Mouse (Mus musculus): ENCODE measurements around the gene Rassf8. TPM values are rescaled to one million over a fixed set of nuclear protein-coding genes. Genes with fewer than 3 reads are reported as not detected.
A peak's percentile ranks its signal among the peaks of the same experiment; 100 is the strongest.

Rassf8 gene
- polyA plus RNA-seq, 1 experiment from 2014 or later = 5.4 TPM

DNA sequence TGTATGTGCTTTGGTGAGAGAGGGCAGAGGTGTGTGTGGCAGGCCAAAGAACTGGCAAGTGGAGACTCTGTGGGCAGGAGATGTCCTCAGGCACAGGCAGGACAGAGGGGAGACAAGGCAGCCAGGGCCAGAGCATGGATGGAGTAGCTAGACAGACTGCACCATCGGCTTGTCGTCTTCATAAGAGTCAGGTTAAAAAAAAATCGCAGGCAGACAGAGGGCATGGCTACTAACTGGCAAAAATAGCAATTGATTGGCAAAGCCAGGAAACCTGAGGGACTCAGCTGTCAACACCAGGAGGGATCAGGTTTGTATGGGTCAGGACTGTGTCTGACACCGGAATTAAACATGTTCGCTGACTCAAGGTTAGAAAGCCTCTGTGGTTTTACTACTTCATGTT lies 108.2 kb downstream of the Rassf8 start:
- H3K27me3 ChIP-seq (ENCODE audit: control insufficient read depth, insufficient read depth, low read depth, low read length) = no peaks in the 10 kb centered on the region; the same call in 1 of the 2 replicates
- no peak for ATAC-seq (ENCODE audit: low read depth)
- H3K4me1 ChIP-seq (replicated peaks; ENCODE audit: control insufficient read depth, insufficient read depth, low read length) = peaks cover 9% of the 10 kb centered on the region; the same call in 1 of the 2 replicates
- no peaks in the 10 kb centered on the region for H3K36me3 ChIP-seq (ENCODE audit: control insufficient read depth, insufficient read depth, low read length)
- no peaks in the 10 kb centered on the region for H3K9me3 ChIP-seq (ENCODE audit: control insufficient read depth, low read length)
- no peak overlapping the region for H3K4me3 ChIP-seq (ENCODE audit: low read length)
- no peak overlapping the region for H3K27ac ChIP-seq (ENCODE audit: low read length)
- H3K4me2 ChIP-seq (ENCODE audit: low read depth, low read length) = no peak overlapping the region
- 68% methylated on average over 5 of the region's 5 CpGs for WGBS
- H3K9ac ChIP-seq (ENCODE audit: low read length) = no peak overlapping the region

DNA sequence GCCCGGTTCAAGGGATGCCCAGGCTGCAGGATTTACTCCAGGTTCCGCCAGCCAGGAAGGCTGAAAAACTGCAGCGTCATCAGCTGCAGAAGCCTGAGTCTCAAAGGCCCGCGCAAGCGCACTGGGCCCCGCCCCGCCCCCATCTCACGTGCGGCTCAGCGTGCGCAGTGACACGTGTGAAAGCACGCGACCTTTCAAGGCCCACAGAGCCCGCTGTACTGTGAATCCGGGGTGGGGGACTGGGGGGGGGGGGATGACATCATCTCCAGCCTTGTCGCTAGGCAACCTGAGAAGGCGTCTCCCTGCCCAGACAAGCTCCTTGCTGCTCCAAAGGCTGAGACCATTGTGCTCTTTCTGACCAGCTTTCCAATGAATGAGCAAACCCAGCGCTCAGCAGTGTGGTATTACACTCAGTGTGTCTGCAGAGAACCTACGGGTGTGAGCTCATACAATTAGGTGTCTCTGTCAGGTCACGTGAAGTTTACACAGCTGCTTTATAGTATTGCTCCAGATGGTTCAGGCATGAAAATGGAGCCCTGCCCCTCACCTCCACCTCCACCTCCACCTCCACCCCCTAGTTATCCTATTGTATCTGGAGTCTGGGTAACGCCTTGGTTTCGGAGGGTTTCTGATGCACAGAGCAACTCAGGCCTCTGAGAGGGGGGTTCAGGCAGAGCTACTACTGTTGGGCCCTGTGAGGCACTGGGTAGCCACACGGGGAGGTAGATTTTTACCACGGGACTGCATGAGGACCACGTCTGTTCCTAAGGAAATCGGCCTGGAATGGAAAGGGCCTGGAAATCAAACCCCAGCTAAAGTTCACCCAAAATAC lies 109.4 kb downstream of the Rassf8 start:
- peak; percentile 94 for ATAC-seq (ENCODE audit: low read depth)
- Histone ChIP-seq H3K36me3 (ENCODE audit: control insufficient read depth, insufficient read depth, low read length) (no peaks in the 10 kb centered on the region), H3K4me3 (ENCODE audit: low read length) (peak overlapping the region; percentile 30), H3K4me2 (ENCODE audit: low read depth, low read length) (peak overlapping the region; percentile 61), H3K27ac (ENCODE audit: low read length) (no peak overlapping the region), H3K9ac (ENCODE audit: low read length) (peak overlapping the region; percentile 48), H3K27me3 (ENCODE audit: control insufficient read depth, insufficient read depth, low read depth, low read length) (no peaks in the 10 kb centered on the region; the same call in 1 of the 2 replicates), H3K4me1 (replicated peaks; ENCODE audit: control insufficient read depth, insufficient read depth, low read length) (peaks cover 9% of the 10 kb centered on the region; the same call in 1 of the 2 replicates), H3K9me3 (ENCODE audit: control insufficient read depth, low read length) (no peaks in the 10 kb centered on the region)
- WGBS = 10% methylated on average over 28 of the region's 28 CpGs

DNA sequence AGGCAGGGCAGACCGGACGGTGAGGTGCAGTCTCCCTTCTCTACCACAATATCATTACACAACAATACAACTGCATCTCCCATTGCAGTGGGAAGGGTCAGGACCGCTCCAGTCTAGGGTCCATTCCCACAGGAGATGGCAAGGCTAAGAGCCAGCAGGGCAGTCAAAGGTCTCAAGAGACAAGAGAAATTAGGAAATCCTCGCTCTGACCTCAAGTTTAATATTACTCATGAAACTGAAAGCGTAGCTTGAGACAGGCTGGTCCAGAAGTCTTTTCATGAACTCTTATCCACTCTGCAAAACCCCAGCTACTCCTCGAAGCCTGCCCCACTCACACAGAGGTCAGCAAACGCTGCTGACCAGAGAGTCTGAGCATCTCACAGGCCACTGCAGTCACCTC lies 110.9 kb downstream of the Rassf8 start:
- peaks cover 9% of the 10 kb centered on the region for H3K27me3 ChIP-seq (ENCODE audit: control insufficient read depth, insufficient read depth, low read depth, low read length)
- H3K4me2 ChIP-seq (ENCODE audit: low read depth, low read length) = no peak overlapping the region
- H3K36me3 ChIP-seq (ENCODE audit: control insufficient read depth, insufficient read depth, low read length) = no peaks in the 10 kb centered on the region
- no peaks in the 10 kb centered on the region for H3K9me3 ChIP-seq (ENCODE audit: control insufficient read depth, low read length)
- no peak overlapping the region for H3K4me3 ChIP-seq (ENCODE audit: low read length)
- ATAC-seq (ENCODE audit: low read depth) = no peak
- H3K4me1 ChIP-seq (replicated peaks; ENCODE audit: control insufficient read depth, insufficient read depth, low read length) = peaks cover 6% of the 10 kb centered on the region; the same call in 1 of the 2 replicates
- H3K27ac ChIP-seq (ENCODE audit: low read length) = no peak overlapping the region
- H3K9ac ChIP-seq (ENCODE audit: low read length) = no peak overlapping the region
- WGBS = 87% methylated on average over 7 of the region's 7 CpGs

DNA sequence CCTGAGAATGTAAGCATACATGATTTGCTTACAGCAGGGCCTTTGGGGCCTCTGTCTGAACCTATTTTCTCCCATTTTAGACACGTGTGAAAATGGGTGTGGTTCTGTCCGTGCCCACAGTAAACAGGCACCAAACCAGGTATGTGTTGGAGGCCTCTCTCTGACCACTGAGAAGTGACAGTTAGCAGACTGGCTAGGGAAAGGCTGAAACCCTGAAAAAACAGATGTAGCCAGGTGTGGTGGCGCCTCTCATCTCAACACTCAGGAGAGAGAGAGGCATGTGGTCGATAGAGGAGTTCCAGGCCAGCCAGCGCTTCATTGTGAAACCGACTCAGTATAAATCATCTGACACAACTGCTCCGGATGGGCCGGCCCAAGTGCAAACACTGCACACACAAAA lies 111.9 kb downstream of the Rassf8 start:
- no peak overlapping the region for H3K4me2 ChIP-seq (ENCODE audit: low read depth, low read length)

DNA sequence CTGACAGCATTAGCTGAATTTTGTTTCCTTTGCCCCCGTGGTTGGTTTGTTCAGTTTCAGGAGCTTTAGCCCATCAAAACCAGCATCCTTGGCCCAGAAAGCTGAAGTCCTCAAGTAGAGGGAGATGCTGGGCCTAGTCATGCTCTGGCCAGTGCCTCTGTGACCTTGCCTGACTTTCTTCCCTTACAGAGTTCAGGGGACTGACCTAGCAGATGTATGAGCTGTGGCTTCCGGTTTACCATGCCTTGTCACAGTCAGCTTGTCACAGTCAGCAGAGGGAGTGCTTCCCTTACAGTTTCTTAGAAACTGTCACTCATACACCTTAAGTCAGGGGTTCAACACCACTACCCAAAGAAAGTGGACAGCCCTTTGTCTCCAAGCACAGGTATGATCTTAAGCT lies 113.8 kb downstream of the Rassf8 start:
- peaks cover 19% of the 10 kb centered on the region for H3K4me1 ChIP-seq (replicated peaks; ENCODE audit: control insufficient read depth, insufficient read depth, low read length)
- H3K9ac ChIP-seq (ENCODE audit: low read length) = no peak overlapping the region
- no peaks in the 10 kb centered on the region for H3K9me3 ChIP-seq (ENCODE audit: control insufficient read depth, low read length)
- no peak for ATAC-seq (ENCODE audit: low read depth)
- H3K36me3 ChIP-seq (ENCODE audit: control insufficient read depth, insufficient read depth, low read length) = no peaks in the 10 kb centered on the region
- no peak overlapping the region for H3K27ac ChIP-seq (ENCODE audit: low read length)
- H3K4me3 ChIP-seq (ENCODE audit: low read length) = no peak overlapping the region
- no peak overlapping the region for H3K4me2 ChIP-seq (ENCODE audit: low read depth, low read length)
- peaks cover 37% of the 10 kb centered on the region for H3K27me3 ChIP-seq (ENCODE audit: control insufficient read depth, insufficient read depth, low read depth, low read length)
- WGBS = 45% methylated on average over 2 of the region's 2 CpGs

More for the DNA sequence above, 111.9 kb downstream of the Rassf8 start:
- WGBS = 45% methylated on average over 8 of the region's 8 CpGs
- no peak overlapping the region for H3K4me3 ChIP-seq (ENCODE audit: low read length)
- peaks cover 12% of the 10 kb centered on the region for H3K4me1 ChIP-seq (replicated peaks; ENCODE audit: control insufficient read depth, insufficient read depth, low read length)
- no peak overlapping the region for H3K9ac ChIP-seq (ENCODE audit: low read length)
- no peaks in the 10 kb centered on the region for H3K36me3 ChIP-seq (ENCODE audit: control insufficient read depth, insufficient read depth, low read length)
- no peak overlapping the region for H3K27ac ChIP-seq (ENCODE audit: low read length)
- no peaks in the 10 kb centered on the region for H3K9me3 ChIP-seq (ENCODE audit: control insufficient read depth, low read length)
- ATAC-seq (ENCODE audit: low read depth) = no peak
- H3K27me3 ChIP-seq (ENCODE audit: control insufficient read depth, insufficient read depth, low read depth, low read length) = peaks cover 19% of the 10 kb centered on the region

DNA sequence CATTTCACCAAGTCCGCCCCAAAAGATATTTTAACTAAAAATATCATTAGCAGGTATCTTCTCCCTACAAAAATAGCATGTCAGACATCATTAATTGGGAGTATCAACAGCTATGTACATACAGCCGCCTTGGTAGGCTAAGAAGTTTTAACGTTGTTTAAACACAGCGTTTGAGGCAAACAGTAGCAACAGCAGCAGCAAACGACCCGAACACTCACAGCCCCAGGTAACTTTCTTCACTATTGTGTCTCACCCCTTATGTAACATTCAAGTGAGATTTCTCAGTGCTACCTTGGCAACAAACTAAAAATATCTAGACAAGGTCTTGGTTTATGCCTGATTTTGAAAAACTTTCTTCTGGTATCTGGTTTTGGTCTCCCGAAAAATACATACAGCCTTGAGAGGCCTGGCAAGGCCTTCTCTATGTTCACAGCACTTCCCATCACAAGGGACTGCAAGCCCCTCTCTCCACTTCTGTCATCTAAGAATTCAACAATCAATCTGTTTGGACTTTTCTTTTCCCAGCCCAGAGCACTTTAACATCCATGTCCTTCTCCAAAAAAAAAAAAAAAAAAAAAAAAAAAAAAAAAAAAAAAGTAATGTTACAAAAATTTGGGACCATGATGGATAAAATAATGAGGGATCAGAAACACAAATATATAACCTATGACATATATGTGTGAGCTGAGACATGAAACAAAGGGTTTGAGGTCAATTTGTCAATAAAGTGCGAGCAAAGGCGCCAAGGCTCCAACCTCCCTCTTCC lies 115.1 kb downstream of the Rassf8 start:
- Histone ChIP-seq H3K4me1 (replicated peaks; ENCODE audit: control insufficient read depth, insufficient read depth, low read length) (peaks cover 24% of the 10 kb centered on the region), H3K9ac (ENCODE audit: low read length) (no peak overlapping the region), H3K4me2 (ENCODE audit: low read depth, low read length) (no peak overlapping the region), H3K27me3 (ENCODE audit: control insufficient read depth, insufficient read depth, low read depth, low read length) (peaks cover 46% of the 10 kb centered on the region), H3K27ac (ENCODE audit: low read length) (no peak overlapping the region), H3K4me3 (ENCODE audit: low read length) (no peak overlapping the region), H3K36me3 (ENCODE audit: control insufficient read depth, insufficient read depth, low read length) (no peaks in the 10 kb centered on the region), H3K9me3 (ENCODE audit: control insufficient read depth, low read length) (no peaks in the 10 kb centered on the region)
- 75% methylated on average over 9 of the region's 9 CpGs for WGBS
- ATAC-seq (ENCODE audit: low read depth) = no peak

DNA sequence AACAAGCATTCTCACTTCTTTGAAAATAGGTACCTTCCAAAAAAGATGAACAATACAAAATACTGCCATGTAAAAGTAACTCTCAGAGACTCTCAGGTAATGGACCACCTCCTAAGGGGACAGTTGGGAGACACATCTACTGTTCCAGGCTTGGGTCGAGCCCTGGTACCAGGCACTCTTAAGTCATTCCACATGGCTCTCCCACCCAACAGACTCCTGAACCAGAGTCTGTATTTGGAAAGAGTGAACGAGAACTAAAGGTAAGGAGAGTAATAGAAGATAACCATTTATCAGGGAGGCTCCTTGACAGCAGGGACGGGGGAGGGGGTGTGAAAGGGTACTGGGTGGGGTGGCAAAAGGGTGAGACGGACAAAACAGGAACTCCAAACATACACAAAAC lies 115.8 kb downstream of the Rassf8 start:
- ATAC-seq (ENCODE audit: low read depth) = no peak
- Histone ChIP-seq H3K4me3 (ENCODE audit: low read length) (peak overlapping the region; percentile 64), H3K27ac (ENCODE audit: low read length) (no peak overlapping the region), H3K9me3 (ENCODE audit: control insufficient read depth, low read length) (no peaks in the 10 kb centered on the region), H3K9ac (ENCODE audit: low read length) (no peak overlapping the region), H3K27me3 (ENCODE audit: control insufficient read depth, insufficient read depth, low read depth, low read length) (peaks cover 46% of the 10 kb centered on the region), H3K4me1 (replicated peaks; ENCODE audit: control insufficient read depth, insufficient read depth, low read length) (peaks cover 25% of the 10 kb centered on the region), H3K4me2 (ENCODE audit: low read depth, low read length) (peak overlapping the region; percentile 100), H3K36me3 (ENCODE audit: control insufficient read depth, insufficient read depth, low read length) (no peaks in the 10 kb centered on the region)
- WGBS = 15% methylated on average over 4 of the region's 4 CpGs

DNA sequence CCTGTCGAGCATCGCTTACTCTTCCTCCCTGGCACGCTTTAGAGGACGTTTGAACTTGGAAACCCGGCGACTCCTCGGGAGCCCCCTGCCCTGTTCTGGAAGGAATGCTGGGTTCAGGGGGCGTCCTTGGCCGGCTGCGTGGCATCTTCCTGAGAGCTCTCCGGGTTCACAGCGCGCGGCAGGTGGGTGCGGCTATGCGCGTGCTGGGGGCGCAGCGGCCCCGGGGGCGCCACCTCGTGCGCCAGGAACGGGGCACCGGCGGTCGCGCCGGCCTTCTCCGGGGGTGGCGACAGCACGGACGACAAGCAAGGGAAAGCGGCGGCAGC lies 116.2 kb downstream of the Rassf8 start:
- H3K27ac ChIP-seq (ENCODE audit: low read length) = no peak overlapping the region
- no peaks in the 10 kb centered on the region for H3K36me3 ChIP-seq (ENCODE audit: control insufficient read depth, insufficient read depth, low read length)
- peaks cover 25% of the 10 kb centered on the region for H3K4me1 ChIP-seq (replicated peaks; ENCODE audit: control insufficient read depth, insufficient read depth, low read length)
- ATAC-seq (ENCODE audit: low read depth) = no peak
- H3K9me3 ChIP-seq (ENCODE audit: control insufficient read depth, low read length) = no peaks in the 10 kb centered on the region
- peak overlapping the region; percentile 63 for H3K9ac ChIP-seq (ENCODE audit: low read length)
- under 1% methylated on average over 35 of the region's 35 CpGs for WGBS
- H3K4me3 ChIP-seq (ENCODE audit: low read length) = peak overlapping the region; percentile 64
- peaks cover 46% of the 10 kb centered on the region for H3K27me3 ChIP-seq (ENCODE audit: control insufficient read depth, insufficient read depth, low read depth, low read length)
- peak overlapping the region; percentile 100 for H3K4me2 ChIP-seq (ENCODE audit: low read depth, low read length)

Measured in lung, embryonic 16.5 days (tissue).